Mouse (Mus musculus) liver, adult 2 months (tissue): ENCODE results near the gene Hoxa7.

ENCODE experiments used
- CTCF ChIP-seq: fragments of 200-500 bp; IDR thresholded peaks from 2 replicates; pipeline ENCODE4 v1.5.1; 2011; ENCODE audit warnings: low read depth, low read length, control low read depth
- POLR2A ChIP-seq: fragments of 200-500 bp; IDR thresholded peaks from 2 replicates; pipeline ENCODE4 v1.6.1; 2011; ENCODE audit warnings: low read length, control low read depth; ENCODE audit not compliant: insufficient read depth; ENCODE audit errors: extremely low read depth

- no peak for TF ChIP-seq CTCF
- no peak for TF ChIP-seq POLR2A
Observed at GRCm38 (mm10) chr6:52183311-52184080, 38.2 kb downstream of the Hoxa7 start.
